Mouse (Mus musculus) megakaryocyte, embryonic 14.5 days (primary cell): Measurements from ENCODE around the gene Fam221b.

Experiments used
- FLI1 ChIP-seq: IDR thresholded peaks from 2 replicates; pipeline ENCODE4 v1.6.1; 2012; ENCODE audit warnings: low read length, inconsistent platforms, mixed read lengths
- GATA1 ChIP-seq: IDR thresholded peaks from 3 replicates; pipeline ENCODE4 v1.6.1; 2012; ENCODE audit warnings: mixed read lengths, low read length, inconsistent platforms, borderline replicate concordance

- TF ChIP-seq GATA1 (no peak), FLI1 (no peak)
These were observed 10.6 kb upstream of the Fam221b start for GRCm38 (mm10) chr4:43679416-43680043.
